In the genomic region with DNA sequence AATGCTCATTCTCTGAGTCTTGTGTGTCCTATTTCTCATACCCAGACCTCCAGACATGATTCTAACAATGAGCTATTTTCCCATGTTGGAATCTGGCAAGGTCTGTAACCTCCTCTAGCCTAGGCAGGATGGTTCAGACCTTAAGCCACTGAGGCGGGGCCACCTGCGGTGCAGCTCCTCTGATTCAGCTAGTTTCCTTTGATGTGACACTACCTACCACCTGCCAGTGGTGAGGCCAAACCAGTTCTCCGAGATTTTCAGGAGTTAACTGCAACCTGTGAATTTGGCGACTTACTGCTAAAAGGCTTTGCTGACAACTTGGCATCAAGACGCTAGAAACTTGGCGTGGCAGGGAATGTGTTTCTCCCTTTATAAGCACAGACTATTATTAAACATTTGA, we compare ENCODE assay signal across 19 mouse cellular contexts.
A peak's percentile ranks its signal among the peaks of the same experiment; 100 is the strongest.
DNase-seq lines count a peak whose midpoint lies in the region; ATAC-seq and TF ChIP-seq lines count a peak whose summit lies in the region.
"Had no signal": no experiment of that assay in that cellular context is flagged by ENCODE, and none has a peak within 500 bp of the region (broad histone marks: within the 10 kb centered on the region; RNA-seq: fewer than 3 reads in every experiment).

No protein-coding gene starts in this region.

- H3K9ac ChIP-seq in ES-E14 (ENCODE audit: insufficient read depth, low read depth, low read length, poor library complexity, severe bottlenecking): no peak overlapping the region
- H3K9ac ChIP-seq in stomach, embryonic 16.5 days (ENCODE audit: low read length): no peak overlapping the region
- H3K9ac ChIP-seq in heart, adult 2 months (ENCODE audit: low read depth, low read length): no peak overlapping the region
- H3K9ac ChIP-seq: heart, embryonic 15.5 days; hindbrain, embryonic 12.5 days; liver, embryonic 12.5 days; lung, embryonic 15.5 days; midbrain, embryonic 12.5 days had no signal

- ATAC-seq in stomach, embryonic 16.5 days (ENCODE audit: insufficient read depth, low FRiP score): peak; percentile 79
- ATAC-seq: forebrain, embryonic 14.5 days; inflammation-experienced regulatory T-cells, adult 6 months; liver, embryonic 12.5 days had no signal

- H3K4me2 ChIP-seq in stomach, embryonic 16.5 days (ENCODE audit: low read depth, low read length): no peak overlapping the region
- H3K4me2 ChIP-seq: heart, embryonic 15.5 days; hindbrain, embryonic 12.5 days; liver, embryonic 12.5 days; lung, embryonic 15.5 days; midbrain, embryonic 12.5 days had no signal

- H3K4me1 ChIP-seq in ES-E14 (ENCODE audit: control insufficient read depth in 2 of 2, insufficient read depth in 2 of 2, low read length in 2 of 2, poor library complexity in 1 of 2): peaks cover 0 to 4% of the 10 kb centered on the region in 2 experiments; a peak in 1 of 4 replicates
- no peaks in the 10 kb centered on the region for H3K4me1 ChIP-seq in stomach, embryonic 16.5 days (ENCODE audit: control insufficient read depth, insufficient read depth, low read length)
- no peaks in the 10 kb centered on the region for H3K4me1 ChIP-seq in heart, adult 2 months (ENCODE audit: control insufficient read depth, insufficient read depth, low read length)
- H3K4me1 ChIP-seq: heart, embryonic 15.5 days; hindbrain, embryonic 12.5 days; liver, embryonic 12.5 days; lung, embryonic 15.5 days; midbrain, embryonic 12.5 days had no signal

- no peak for TF ChIP-seq CTCF in heart, adult 2 months (IDR thresholded peaks at IDR 0.05)

- H3K79me2 ChIP-seq in heart, adult 2 months (replicated peaks; ENCODE audit: control insufficient read depth, insufficient read depth, low read length): no peaks in the 10 kb centered on the region

- peaks cover 6% of the 10 kb centered on the region for H3K9me3 ChIP-seq in ES-E14 (ENCODE audit: control insufficient read depth, insufficient read depth, low read depth, low read length)
- no peaks in the 10 kb centered on the region for H3K9me3 ChIP-seq in stomach, embryonic 16.5 days (replicated peaks; ENCODE audit: control insufficient read depth, low read length)
- H3K9me3 ChIP-seq: heart, embryonic 15.5 days; hindbrain, embryonic 12.5 days; liver, embryonic 12.5 days; lung, embryonic 15.5 days; midbrain, embryonic 12.5 days had no signal

- TF ChIP-seq POLR2A in heart, adult 2 months (IDR thresholded peaks at IDR 0.05; ENCODE audit: insufficient read depth, low read depth, low read length): no peak

- peaks cover 3% of the 10 kb centered on the region; the same call in 1 of the 2 replicates for H3K36me3 ChIP-seq in ES-E14 (ENCODE audit: control insufficient read depth, insufficient read depth, low read length, poor library complexity, severe bottlenecking)
- no peaks in the 10 kb centered on the region for H3K36me3 ChIP-seq in stomach, embryonic 16.5 days (ENCODE audit: control insufficient read depth, insufficient read depth, low read length)
- H3K36me3 ChIP-seq in heart, adult 2 months (ENCODE audit: control insufficient read depth, insufficient read depth, low read length): no peaks in the 10 kb centered on the region
- H3K36me3 ChIP-seq: heart, embryonic 15.5 days; hindbrain, embryonic 12.5 days; liver, embryonic 12.5 days; lung, embryonic 15.5 days; midbrain, embryonic 12.5 days had no signal

- 53% methylated on average over 6 of the region's 6 CpGs for WGBS in stomach, embryonic 16.5 days
- WGBS in heart, adult 2 months: 61% methylated on average over 6 of the region's 6 CpGs

- no peaks in the 10 kb centered on the region for H3K27me3 ChIP-seq in stomach, embryonic 16.5 days (ENCODE audit: control insufficient read depth, insufficient read depth, low read length)
- H3K27me3 ChIP-seq in heart, adult 2 months (ENCODE audit: control insufficient read depth, insufficient read depth, low read length): no peaks in the 10 kb centered on the region
- H3K27me3 ChIP-seq: heart, embryonic 15.5 days; hindbrain, embryonic 12.5 days; liver, embryonic 12.5 days; lung, embryonic 15.5 days; midbrain, embryonic 12.5 days had no signal

- peak overlapping the region; percentile 60; the same call in 1 of the 2 replicates for H3K27ac ChIP-seq in ES-E14 (ENCODE audit: insufficient read depth, low read depth, low read length, poor library complexity, severe bottlenecking)
- peak overlapping the region; percentile 46; the same call in 1 of the 2 replicates for H3K27ac ChIP-seq in stomach, embryonic 16.5 days (ENCODE audit: low read length)
- no peak overlapping the region for H3K27ac ChIP-seq in heart, adult 2 months
- H3K27ac ChIP-seq: heart, embryonic 15.5 days; hindbrain, embryonic 12.5 days; liver, embryonic 12.5 days; lung, embryonic 15.5 days; midbrain, embryonic 12.5 days had no signal

- TF ChIP-seq EP300 in heart, adult 2 months (IDR thresholded peaks at IDR 0.05; ENCODE audit: insufficient read depth, low read depth, low read length): no peak

- no peak overlapping the region for H3K4me3 ChIP-seq in ES-E14 (ENCODE audit: insufficient read depth in 1 of 2, low read depth in 1 of 2, low read length in 2 of 2, poor library complexity in 1 of 2, severe bottlenecking in 1 of 2)
- no peak overlapping the region for H3K4me3 ChIP-seq in stomach, embryonic 16.5 days (replicated peaks; ENCODE audit: low read length)
- no peak overlapping the region for H3K4me3 ChIP-seq in heart, adult 2 months
- H3K4me3 ChIP-seq: heart, embryonic 15.5 days; hindbrain, embryonic 12.5 days; liver, embryonic 12.5 days; lung, embryonic 15.5 days; midbrain, embryonic 12.5 days had no signal

- in situ Hi-C loops in ES-E14 (cut with MboI; ENCODE audit: low sequenced_read_pairs in 2 of 2, unreplicated experiment in 2 of 2): no loop called here

- intact Hi-C loops in heart, adult 2 months (cut with DNase I): no loop called here

- no peak for DNase-seq in ES-E14 (ENCODE audit: low read depth, low spot score)
- DNase-seq in embryo, embryonic 9.5 days (ENCODE audit: extremely low spot score): peak; percentile 2
- DNase-seq in gonadal fat pad, adult 2 months (ENCODE audit: low read depth): peak; percentile 28
- no peak for DNase-seq in heart, adult 2 months
- no peak for DNase-seq in thymus, postnatal 10 days (ENCODE audit: low spot score in 2 of 2)
- DNase-seq in spleen, postnatal 4 days (ENCODE audit: low spot score in 2 of 2): no peak
- DNase-seq: B cell, adult 2 months; cerebellum, adult 9-11 months; heart, adult 11 months; retina, postnatal 1 day; thymus, postnatal 25 days had no signal

TF ChIP-seq in ES-E14, 5 proteins besides CTCF, POLR2A, EP300 and RAD21:
- TF ChIP-seq ZC3H11A (IDR thresholded peaks at IDR 0.05; ENCODE audit: borderline replicate concordance, low read depth, low read length) (no peak), CHD2 (IDR thresholded peaks at IDR 0.05; ENCODE audit: low read depth, low read length) (no peak), HCFC1 (IDR thresholded peaks at IDR 0.05; ENCODE audit: borderline replicate concordance, insufficient read depth, low read length) (no peak), ZNF384 (IDR thresholded peaks at IDR 0.05; ENCODE audit: low read depth, low read length) (no peak)

Comparison
In these comparisons a context has a peak if more than half of its experiments do, and no peak if none do; other contexts are left out.
1. DNase-seq: peak in embryo, embryonic 9.5 days (single experiment) and gonadal fat pad, adult 2 months (single experiment); none in ES-E14 (single experiment), heart, adult 2 months (0 of 2), thymus, postnatal 10 days (0 of 2) and spleen, postnatal 4 days (0 of 2).